Mouse (Mus musculus): Measurements from ENCODE around the gene Timm8b. TPM values are rescaled to one million over a fixed set of nuclear protein-coding genes. Genes with fewer than 3 reads are reported as not detected.

Timm8b gene
- polyA plus RNA-seq, 1 experiment from 2014 or later: 292 TPM

- no peaks in the 10 kb centered on the region for H3K9me3 ChIP-seq (replicated peaks; ENCODE audit: control insufficient read depth, low read length)
- H3K4me2 ChIP-seq: no peak overlapping the region
- H3K9ac ChIP-seq (ENCODE audit: low read depth, low read length): no peak overlapping the region
- ATAC-seq (replicated peaks; ENCODE audit: insufficient number of reproducible peaks, low FRiP score, low TSS enrichment): no peak
- H3K27ac ChIP-seq (ENCODE audit: low read depth, low read length): no peak overlapping the region
- no peaks in the 10 kb centered on the region for H3K4me1 ChIP-seq (ENCODE audit: control insufficient read depth, insufficient read depth, low read length)
- no peaks in the 10 kb centered on the region for H3K27me3 ChIP-seq (ENCODE audit: control insufficient read depth, insufficient read depth, low read length)
- WGBS (ENCODE audit: insufficient replicate concordance): 80% methylated on average over 2 of the region's 2 CpGs
- H3K36me3 ChIP-seq (ENCODE audit: control insufficient read depth, insufficient read depth, low read length): no peaks in the 10 kb centered on the region
- no peak overlapping the region for H3K4me3 ChIP-seq (ENCODE audit: low read depth, low read length)
Observed at GRCm38 (mm10) chr9:50567881-50568280, 35.8 kb upstream of the Timm8b start.

GRCm38 (mm10) chr9:50569599-50570525 lies 33.8 kb upstream of the Timm8b start:
- H3K36me3 ChIP-seq (ENCODE audit: control insufficient read depth, insufficient read depth, low read length): no peaks in the 10 kb centered on the region
- no peak overlapping the region for H3K4me2 ChIP-seq
- H3K9ac ChIP-seq (ENCODE audit: low read depth, low read length): no peak overlapping the region
- 64% methylated on average over 10 of the region's 10 CpGs for WGBS (ENCODE audit: insufficient replicate concordance)
- ATAC-seq (replicated peaks; ENCODE audit: insufficient number of reproducible peaks, low FRiP score, low TSS enrichment): no peak
- no peaks in the 10 kb centered on the region for H3K9me3 ChIP-seq (replicated peaks; ENCODE audit: control insufficient read depth, low read length)
- no peak overlapping the region for H3K27ac ChIP-seq (ENCODE audit: low read depth, low read length)
- no peaks in the 10 kb centered on the region for H3K27me3 ChIP-seq (ENCODE audit: control insufficient read depth, insufficient read depth, low read length)
- H3K4me3 ChIP-seq (ENCODE audit: low read depth, low read length): no peak overlapping the region
- H3K4me1 ChIP-seq (ENCODE audit: control insufficient read depth, insufficient read depth, low read length): no peaks in the 10 kb centered on the region

- no peak overlapping the region for H3K4me3 ChIP-seq (ENCODE audit: low read depth, low read length)
- H3K36me3 ChIP-seq (ENCODE audit: control insufficient read depth, insufficient read depth, low read length): no peaks in the 10 kb centered on the region
- no peak for ATAC-seq (replicated peaks; ENCODE audit: insufficient number of reproducible peaks, low FRiP score, low TSS enrichment)
- H3K9me3 ChIP-seq (replicated peaks; ENCODE audit: control insufficient read depth, low read length): no peaks in the 10 kb centered on the region
- no peaks in the 10 kb centered on the region for H3K4me1 ChIP-seq (ENCODE audit: control insufficient read depth, insufficient read depth, low read length)
- no peak overlapping the region for H3K9ac ChIP-seq (ENCODE audit: low read depth, low read length)
- H3K27me3 ChIP-seq (ENCODE audit: control insufficient read depth, insufficient read depth, low read length): no peaks in the 10 kb centered on the region
- no peak overlapping the region for H3K27ac ChIP-seq (ENCODE audit: low read depth, low read length)
- H3K4me2 ChIP-seq: no peak overlapping the region
- WGBS (ENCODE audit: insufficient replicate concordance): 27% methylated on average over 4 of the region's 4 CpGs
Observed at GRCm38 (mm10) chr9:50580370-50580769, 23.3 kb upstream of the Timm8b start.

- Histone ChIP-seq H3K9ac (ENCODE audit: low read depth, low read length) (no peak overlapping the region), H3K4me1 (ENCODE audit: control insufficient read depth, insufficient read depth, low read length) (no peaks in the 10 kb centered on the region), H3K36me3 (ENCODE audit: control insufficient read depth, insufficient read depth, low read length) (no peaks in the 10 kb centered on the region), H3K4me2 (no peak overlapping the region), H3K27me3 (ENCODE audit: control insufficient read depth, insufficient read depth, low read length) (no peaks in the 10 kb centered on the region), H3K9me3 (replicated peaks; ENCODE audit: control insufficient read depth, low read length) (no peaks in the 10 kb centered on the region), H3K4me3 (ENCODE audit: low read depth, low read length) (no peak overlapping the region), H3K27ac (ENCODE audit: low read depth, low read length) (no peak overlapping the region)
- no peak for ATAC-seq (replicated peaks; ENCODE audit: insufficient number of reproducible peaks, low FRiP score, low TSS enrichment)
- WGBS (ENCODE audit: insufficient replicate concordance): 77% methylated on average over 6 of the region's 6 CpGs
Observed at GRCm38 (mm10) chr9:50585145-50585818, 18.4 kb upstream of the Timm8b start.

GRCm38 (mm10) chr9:50586955-50587354 lies 16.8 kb upstream of the Timm8b start:
- no peak overlapping the region for H3K9ac ChIP-seq (ENCODE audit: low read depth, low read length)
- no peaks in the 10 kb centered on the region for H3K36me3 ChIP-seq (ENCODE audit: control insufficient read depth, insufficient read depth, low read length)
- ATAC-seq (replicated peaks; ENCODE audit: insufficient number of reproducible peaks, low FRiP score, low TSS enrichment): no peak
- H3K4me1 ChIP-seq (ENCODE audit: control insufficient read depth, insufficient read depth, low read length): no peaks in the 10 kb centered on the region
- H3K4me2 ChIP-seq: no peak overlapping the region
- no peak overlapping the region for H3K27ac ChIP-seq (ENCODE audit: low read depth, low read length)
- no peak overlapping the region for H3K4me3 ChIP-seq (ENCODE audit: low read depth, low read length)
- no peaks in the 10 kb centered on the region for H3K27me3 ChIP-seq (ENCODE audit: control insufficient read depth, insufficient read depth, low read length)
- H3K9me3 ChIP-seq (replicated peaks; ENCODE audit: control insufficient read depth, low read length): no peaks in the 10 kb centered on the region
- 68% methylated on average over 4 of the region's 4 CpGs for WGBS (ENCODE audit: insufficient replicate concordance)

- ATAC-seq (replicated peaks; ENCODE audit: insufficient number of reproducible peaks, low FRiP score, low TSS enrichment): no peak
- H3K4me2 ChIP-seq: no peak overlapping the region
- H3K9ac ChIP-seq (ENCODE audit: low read depth, low read length): no peak overlapping the region
- no peak overlapping the region for H3K4me3 ChIP-seq (ENCODE audit: low read depth, low read length)
- no peaks in the 10 kb centered on the region for H3K9me3 ChIP-seq (replicated peaks; ENCODE audit: control insufficient read depth, low read length)
- H3K27me3 ChIP-seq (ENCODE audit: control insufficient read depth, insufficient read depth, low read length): no peaks in the 10 kb centered on the region
- H3K27ac ChIP-seq (ENCODE audit: low read depth, low read length): no peak overlapping the region
- no peaks in the 10 kb centered on the region for H3K4me1 ChIP-seq (ENCODE audit: control insufficient read depth, insufficient read depth, low read length)
- 72% methylated on average over 10 of the region's 10 CpGs for WGBS (ENCODE audit: insufficient replicate concordance)
- H3K36me3 ChIP-seq (ENCODE audit: control insufficient read depth, insufficient read depth, low read length): peaks cover 4% of the 10 kb centered on the region; the same call in 1 of the 2 replicates
Observed at GRCm38 (mm10) chr9:50590856-50591518, 12.7 kb upstream of the Timm8b start.

GRCm38 (mm10) chr9:50592955-50593354 lies 10.8 kb upstream of the Timm8b start:
- ATAC-seq (replicated peaks; ENCODE audit: insufficient number of reproducible peaks, low FRiP score, low TSS enrichment): no peak
- H3K4me3 ChIP-seq (ENCODE audit: low read depth, low read length): no peak overlapping the region
- WGBS (ENCODE audit: insufficient replicate concordance): 81% methylated on average over 9 of the region's 9 CpGs
- H3K9me3 ChIP-seq (replicated peaks; ENCODE audit: control insufficient read depth, low read length): no peaks in the 10 kb centered on the region
- H3K4me2 ChIP-seq: no peak overlapping the region
- peaks cover 20% of the 10 kb centered on the region for H3K36me3 ChIP-seq (ENCODE audit: control insufficient read depth, insufficient read depth, low read length)
- no peak overlapping the region for H3K27ac ChIP-seq (ENCODE audit: low read depth, low read length)
- no peaks in the 10 kb centered on the region for H3K4me1 ChIP-seq (ENCODE audit: control insufficient read depth, insufficient read depth, low read length)
- no peak overlapping the region for H3K9ac ChIP-seq (ENCODE audit: low read depth, low read length)
- no peaks in the 10 kb centered on the region for H3K27me3 ChIP-seq (ENCODE audit: control insufficient read depth, insufficient read depth, low read length)

GRCm38 (mm10) chr9:50593544-50593943 lies 10.2 kb upstream of the Timm8b start:
- no peak overlapping the region for H3K9ac ChIP-seq (ENCODE audit: low read depth, low read length)
- no peak for ATAC-seq (replicated peaks; ENCODE audit: insufficient number of reproducible peaks, low FRiP score, low TSS enrichment)
- no peak overlapping the region for H3K4me2 ChIP-seq
- no peaks in the 10 kb centered on the region for H3K4me1 ChIP-seq (ENCODE audit: control insufficient read depth, insufficient read depth, low read length)
- H3K27me3 ChIP-seq (ENCODE audit: control insufficient read depth, insufficient read depth, low read length): no peaks in the 10 kb centered on the region
- 73% methylated on average over 3 of the region's 3 CpGs for WGBS (ENCODE audit: insufficient replicate concordance)
- H3K9me3 ChIP-seq (replicated peaks; ENCODE audit: control insufficient read depth, low read length): no peaks in the 10 kb centered on the region
- no peak overlapping the region for H3K4me3 ChIP-seq (ENCODE audit: low read depth, low read length)
- H3K27ac ChIP-seq (ENCODE audit: low read depth, low read length): no peak overlapping the region
- peaks cover 26% of the 10 kb centered on the region for H3K36me3 ChIP-seq (ENCODE audit: control insufficient read depth, insufficient read depth, low read length)

All from heart, embryonic 11.5 days (tissue).